Mouse (Mus musculus): ENCODE measurements around the gene 1700013G24Rik. TPM values are rescaled to one million over a fixed set of nuclear protein-coding genes. Genes with fewer than 3 reads are reported as not detected.

The 1700013G24Rik gene
- polyA plus RNA-seq, 1 experiment from 2014 or later: not detected

DNA sequence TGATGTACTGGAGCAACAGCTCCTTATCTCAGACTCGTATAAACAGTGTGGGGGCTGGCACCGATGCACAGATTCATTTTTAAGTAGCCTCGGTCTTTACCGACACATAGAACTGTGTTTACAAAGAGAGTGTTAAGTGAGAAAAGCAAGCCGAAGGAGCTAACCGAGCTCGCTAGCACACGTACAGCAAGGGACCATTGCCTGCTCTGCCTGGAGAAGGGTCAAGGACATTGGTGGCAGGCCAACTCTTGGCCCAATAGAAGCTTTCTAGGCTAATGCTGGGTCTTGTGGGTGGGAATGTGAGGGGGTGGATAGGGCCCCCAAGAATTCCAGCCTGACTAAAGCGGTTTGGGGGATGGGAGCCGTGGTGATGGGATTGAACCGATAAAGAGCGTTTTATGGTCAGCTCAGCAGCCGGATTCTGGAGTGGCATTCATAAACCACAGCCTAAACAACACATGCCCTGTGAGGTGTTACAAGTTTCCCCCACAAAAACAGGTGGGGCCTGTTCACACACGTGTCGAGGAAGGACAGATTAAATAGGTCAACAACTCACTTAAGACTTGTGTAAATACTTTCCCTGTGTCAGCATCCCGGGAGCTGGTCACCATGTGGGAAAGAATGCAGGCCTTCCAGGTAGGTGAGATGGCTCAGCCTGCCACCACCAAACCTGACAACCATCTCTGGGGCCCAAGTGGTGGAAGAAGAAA is 9.1 kb downstream of the 1700013G24Rik start:
- WGBS: 15% methylated on average over 16 of the region's 16 CpGs
- Histone ChIP-seq H3K36me3 (ENCODE audit: control insufficient read depth, insufficient read depth, low read length) (no peaks in the 10 kb centered on the region), H3K27me3 (ENCODE audit: control insufficient read depth, insufficient read depth, low read depth, low read length) (no peaks in the 10 kb centered on the region), H3K9me3 (ENCODE audit: control insufficient read depth, low read length) (no peaks in the 10 kb centered on the region), H3K4me3 (ENCODE audit: low read length) (no peak overlapping the region), H3K4me1 (replicated peaks; ENCODE audit: control insufficient read depth, insufficient read depth, low read length) (peaks cover 25% of the 10 kb centered on the region), H3K4me2 (ENCODE audit: low read depth, low read length) (no peak overlapping the region), H3K9ac (ENCODE audit: low read length) (no peak overlapping the region), H3K27ac (ENCODE audit: low read length) (peak overlapping the region; percentile 82)
- peak; percentile 87 for ATAC-seq (ENCODE audit: low read depth)

DNA sequence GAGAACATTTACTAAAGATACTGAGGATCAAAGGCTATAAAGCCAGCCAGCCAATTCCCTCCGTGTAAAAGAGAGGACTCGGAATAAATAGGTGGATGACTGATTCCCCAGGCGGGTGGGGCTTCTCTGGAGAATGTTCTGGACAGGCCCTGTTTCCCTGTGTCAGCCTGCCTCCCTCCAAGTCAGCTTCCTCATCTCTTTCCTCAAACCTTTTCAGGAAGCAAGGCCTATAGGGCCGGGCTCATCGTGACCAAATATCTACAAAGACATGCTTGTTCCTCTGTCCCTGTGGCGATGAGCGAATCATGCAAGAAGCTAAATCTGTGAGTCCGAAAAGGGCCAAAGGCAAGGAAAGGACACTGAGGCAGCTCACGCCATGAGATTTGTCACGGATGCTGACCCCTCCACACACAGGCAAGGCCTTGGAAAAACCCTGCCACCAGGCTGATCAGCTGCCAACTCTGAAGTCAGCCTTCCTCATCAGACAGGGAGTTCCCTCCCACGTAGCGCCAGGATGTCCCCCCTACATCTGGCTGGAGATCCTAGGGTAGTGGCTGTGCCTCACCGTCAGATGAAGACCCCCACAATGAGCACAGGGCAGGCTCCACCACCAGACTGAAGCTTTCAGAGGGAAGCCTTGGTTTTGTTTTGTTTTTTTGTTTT is 12.2 kb downstream of the 1700013G24Rik start:
- Histone ChIP-seq H3K36me3 (ENCODE audit: control insufficient read depth, insufficient read depth, low read length) (no peaks in the 10 kb centered on the region), H3K4me1 (replicated peaks; ENCODE audit: control insufficient read depth, insufficient read depth, low read length) (peaks cover 37% of the 10 kb centered on the region), H3K27me3 (ENCODE audit: control insufficient read depth, insufficient read depth, low read depth, low read length) (no peaks in the 10 kb centered on the region), H3K27ac (ENCODE audit: low read length) (peak overlapping the region; percentile 50), H3K4me3 (ENCODE audit: low read length) (no peak overlapping the region), H3K9ac (ENCODE audit: low read length) (no peak overlapping the region), H3K9me3 (ENCODE audit: control insufficient read depth, low read length) (no peaks in the 10 kb centered on the region), H3K4me2 (ENCODE audit: low read depth, low read length) (no peak overlapping the region)
- ATAC-seq (ENCODE audit: low read depth): no peak
- 62% methylated on average over 13 of the region's 13 CpGs for WGBS

DNA sequence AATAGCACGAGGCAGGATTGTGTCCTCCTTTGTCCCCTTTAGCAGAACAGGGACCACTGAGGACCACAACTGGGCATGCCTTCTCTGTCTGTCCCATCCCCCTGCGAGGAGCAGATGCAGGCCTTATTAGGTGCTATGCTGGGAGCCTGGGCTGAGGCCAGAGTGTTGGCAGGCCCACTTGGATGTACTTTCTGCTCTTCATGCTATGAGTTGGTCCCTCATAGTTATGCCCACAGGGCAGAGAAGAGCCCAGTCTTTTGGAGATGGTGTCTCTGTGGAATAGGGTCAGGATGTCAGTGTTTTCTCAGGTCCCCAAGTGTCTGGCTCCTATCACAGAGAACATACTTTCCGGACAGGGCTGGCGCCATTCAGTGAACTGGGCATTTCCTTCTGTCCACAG is 13.9 kb downstream of the 1700013G24Rik start:
- Histone ChIP-seq H3K36me3 (ENCODE audit: control insufficient read depth, insufficient read depth, low read length) (no peaks in the 10 kb centered on the region), H3K9ac (ENCODE audit: low read length) (0 out of 2 replicates have a peak overlapping the region, but pooled peaks have one; percentile 5), H3K9me3 (ENCODE audit: control insufficient read depth, low read length) (no peaks in the 10 kb centered on the region), H3K27me3 (ENCODE audit: control insufficient read depth, insufficient read depth, low read depth, low read length) (no peaks in the 10 kb centered on the region), H3K4me2 (ENCODE audit: low read depth, low read length) (no peak overlapping the region), H3K4me1 (replicated peaks; ENCODE audit: control insufficient read depth, insufficient read depth, low read length) (peaks cover 45% of the 10 kb centered on the region), H3K4me3 (ENCODE audit: low read length) (no peak overlapping the region), H3K27ac (ENCODE audit: low read length) (peak overlapping the region; percentile 75)
- no peak for ATAC-seq (ENCODE audit: low read depth)
- WGBS: 62% methylated on average over 4 of the region's 4 CpGs

- ATAC-seq (ENCODE audit: low read depth): no peak
- 82% methylated on average over 2 of the region's 2 CpGs for WGBS
- Histone ChIP-seq H3K9ac (ENCODE audit: low read length) (0 out of 2 replicates have a peak overlapping the region, but pooled peaks have one; percentile 1), H3K27ac (ENCODE audit: low read length) (peak overlapping the region; percentile 75), H3K4me1 (replicated peaks; ENCODE audit: control insufficient read depth, insufficient read depth, low read length) (peaks cover 44% of the 10 kb centered on the region), H3K36me3 (ENCODE audit: control insufficient read depth, insufficient read depth, low read length) (no peaks in the 10 kb centered on the region), H3K27me3 (ENCODE audit: control insufficient read depth, insufficient read depth, low read depth, low read length) (no peaks in the 10 kb centered on the region), H3K4me3 (ENCODE audit: low read length) (no peak overlapping the region), H3K4me2 (ENCODE audit: low read depth, low read length) (no peak overlapping the region), H3K9me3 (ENCODE audit: control insufficient read depth, low read length) (no peaks in the 10 kb centered on the region)
These were observed 14.4 kb downstream of the 1700013G24Rik start for GRCm38 (mm10) chr4:137467525-137467924.

DNA sequence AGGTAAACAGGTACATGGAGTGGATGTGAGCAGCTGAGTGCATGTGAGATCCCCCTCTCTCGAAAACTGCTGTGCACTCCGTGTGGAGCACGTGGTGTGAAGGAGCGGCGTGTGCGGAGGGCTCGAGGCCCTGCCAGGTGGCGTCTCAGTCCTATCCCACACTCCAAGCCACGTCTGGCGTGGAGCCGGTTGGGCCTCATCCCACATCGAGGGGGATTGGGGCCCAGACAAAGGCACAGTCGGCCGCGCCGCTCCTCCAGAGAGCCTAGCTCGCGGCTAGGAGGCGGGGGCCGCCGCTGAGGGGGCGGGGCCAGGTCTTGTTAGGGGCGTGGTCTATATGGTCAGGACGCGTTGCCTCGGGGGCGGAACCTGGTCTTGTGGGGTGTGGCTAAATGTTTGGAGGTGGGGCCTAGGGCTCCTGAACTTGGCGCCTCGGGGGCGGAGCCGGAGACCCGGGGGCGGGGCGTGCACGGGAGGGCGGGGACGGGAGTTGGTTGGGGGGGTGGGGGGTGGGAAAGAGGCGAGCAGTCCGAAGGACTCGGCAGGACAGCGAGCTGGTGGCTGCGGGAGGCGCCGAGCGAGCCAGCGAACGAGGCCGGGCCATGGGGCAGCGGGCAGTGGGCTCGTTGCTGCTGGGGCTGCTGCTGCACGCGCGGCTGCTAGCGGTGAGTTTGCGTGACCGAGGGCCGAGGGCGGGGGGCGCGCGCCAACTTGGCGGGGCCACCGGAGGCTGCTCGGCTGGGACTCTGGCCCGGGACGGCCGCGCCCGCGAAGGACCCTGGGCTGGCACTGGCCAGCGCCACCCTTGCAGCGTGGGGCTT is 15.4 kb downstream of the 1700013G24Rik start, which contains the start of gene Hspg2:
Gene Hspg2 (plus strand): TSS at position 510 of the 821 bp plus-strand sequence.
- Histone ChIP-seq H3K27ac (ENCODE audit: low read length) (peak within 1 kb of the TSS; percentile 89), H3K27me3 (ENCODE audit: control insufficient read depth, insufficient read depth, low read depth, low read length) (no peaks in the 10 kb centered on the region), H3K9ac (ENCODE audit: low read length) (peak within 1 kb of the TSS; percentile 95), H3K9me3 (ENCODE audit: control insufficient read depth, low read length) (no peaks in the 10 kb centered on the region), H3K4me1 (replicated peaks; ENCODE audit: control insufficient read depth, insufficient read depth, low read length) (peaks cover 52% of the 10 kb centered on the region), H3K36me3 (ENCODE audit: control insufficient read depth, insufficient read depth, low read length) (no peaks in the 10 kb centered on the region), H3K4me2 (ENCODE audit: low read depth, low read length) (peak within 1 kb of the TSS; percentile 90), H3K4me3 (ENCODE audit: low read length) (peak within 1 kb of the TSS; percentile 87)
- WGBS: under 1% methylated on average over 69 of the region's 72 CpGs
- peak; percentile 90 for ATAC-seq (ENCODE audit: low read depth)

DNA sequence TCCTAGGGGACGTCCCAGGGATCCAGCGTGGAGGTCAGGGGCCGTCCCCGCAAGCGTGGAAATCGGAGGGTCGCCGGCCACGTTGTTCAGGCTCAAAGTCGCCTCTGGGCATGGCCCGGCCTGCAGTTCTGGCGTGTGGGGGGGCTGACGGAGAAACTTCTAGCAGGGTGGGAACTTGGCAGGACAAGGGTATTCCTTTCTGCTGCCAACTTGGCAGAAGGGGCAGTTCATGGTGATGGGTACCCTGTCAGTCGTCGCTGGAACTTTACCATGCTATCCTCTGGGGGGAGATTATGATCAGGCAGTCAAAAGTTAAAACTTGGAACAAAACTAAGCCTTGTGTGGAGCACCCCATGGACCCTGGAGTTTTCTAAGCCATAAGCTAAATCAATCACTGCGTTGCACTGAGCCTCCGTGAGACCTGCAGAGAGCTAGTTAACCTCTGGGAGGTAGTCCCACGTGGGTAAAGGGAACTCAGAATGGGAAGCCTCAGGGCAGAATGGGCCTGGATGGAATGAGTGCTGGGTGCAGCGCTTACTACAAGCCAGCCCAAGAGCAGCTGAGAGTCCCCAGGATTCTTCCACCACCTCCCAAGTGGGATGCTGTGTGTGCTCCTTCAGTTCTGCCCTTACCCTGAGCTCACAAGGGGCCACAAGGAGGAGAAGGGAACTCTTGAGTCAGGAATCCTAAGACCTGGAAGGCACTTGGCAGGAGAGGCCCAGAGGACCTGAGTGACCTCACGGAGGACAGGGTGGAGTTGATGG is 16.2 kb downstream of the 1700013G24Rik start:
- WGBS: 2% methylated on average over 20 of the region's 20 CpGs

DNA sequence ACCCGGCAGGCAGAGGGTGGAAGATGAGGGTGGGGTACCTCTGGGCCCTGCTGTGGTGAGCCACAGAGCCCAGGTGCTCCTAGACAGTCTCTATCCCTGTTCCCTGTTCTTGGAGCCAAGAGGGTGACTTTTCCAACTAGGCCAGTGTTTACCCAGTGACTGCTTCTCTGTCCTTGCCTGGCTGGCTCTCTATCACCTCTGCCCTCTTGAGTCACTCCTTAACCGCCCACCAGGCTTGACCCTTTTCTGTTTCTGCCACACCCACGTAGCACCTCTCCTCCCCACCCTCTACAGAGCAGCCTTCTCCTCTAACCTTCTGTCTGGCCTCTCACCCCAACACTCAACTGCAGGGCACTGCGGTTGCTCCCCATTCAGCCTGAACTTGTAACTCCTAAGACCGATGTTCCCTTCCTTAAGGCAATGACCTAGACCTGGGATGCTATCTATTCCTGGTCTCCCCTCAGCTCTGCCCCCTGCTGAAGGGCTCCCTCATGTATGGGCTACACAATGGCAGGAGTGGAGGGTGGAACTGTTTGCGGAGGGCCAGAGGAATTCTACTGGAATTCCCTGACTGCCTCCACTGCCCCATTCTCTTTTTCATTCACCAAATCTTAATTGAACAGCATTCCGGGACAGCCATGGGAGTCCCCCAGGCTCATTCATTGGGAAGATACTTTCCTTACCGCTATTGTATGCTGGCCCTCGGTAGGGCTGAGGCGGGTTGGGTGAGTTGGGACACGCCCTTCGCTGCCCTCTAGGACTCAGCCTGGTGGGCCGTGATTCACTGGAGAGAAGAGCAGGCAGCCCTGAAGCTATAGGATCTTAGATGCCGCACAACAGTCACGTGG is 17.0 kb downstream of the 1700013G24Rik start:
- ATAC-seq (ENCODE audit: low read depth): peak; percentile 8; the same call in 1 of the 2 replicates

More for the DNA sequence above, 16.2 kb downstream of the 1700013G24Rik start:
- peak overlapping the region; percentile 95 for H3K9ac ChIP-seq (ENCODE audit: low read length)
- peak overlapping the region; percentile 90 for H3K4me2 ChIP-seq (ENCODE audit: low read depth, low read length)
- no peaks in the 10 kb centered on the region for H3K36me3 ChIP-seq (ENCODE audit: control insufficient read depth, insufficient read depth, low read length)
- peak overlapping the region; percentile 87 for H3K4me3 ChIP-seq (ENCODE audit: low read length)
- H3K27me3 ChIP-seq (ENCODE audit: control insufficient read depth, insufficient read depth, low read depth, low read length): no peaks in the 10 kb centered on the region
- peaks cover 60% of the 10 kb centered on the region for H3K4me1 ChIP-seq (replicated peaks; ENCODE audit: control insufficient read depth, insufficient read depth, low read length)
- H3K9me3 ChIP-seq (ENCODE audit: control insufficient read depth, low read length): no peaks in the 10 kb centered on the region
- H3K27ac ChIP-seq (ENCODE audit: low read length): peak overlapping the region; percentile 89
- ATAC-seq (ENCODE audit: low read depth): peak; percentile 5

More for the DNA sequence above, 17.0 kb downstream of the 1700013G24Rik start:
- Histone ChIP-seq H3K4me2 (ENCODE audit: low read depth, low read length) (peak overlapping the region; percentile 90), H3K36me3 (ENCODE audit: control insufficient read depth, insufficient read depth, low read length) (no peaks in the 10 kb centered on the region), H3K27ac (ENCODE audit: low read length) (peak overlapping the region; percentile 89), H3K9me3 (ENCODE audit: control insufficient read depth, low read length) (no peaks in the 10 kb centered on the region), H3K27me3 (ENCODE audit: control insufficient read depth, insufficient read depth, low read depth, low read length) (no peaks in the 10 kb centered on the region), H3K9ac (ENCODE audit: low read length) (peak overlapping the region; percentile 95), H3K4me3 (ENCODE audit: low read length) (peak overlapping the region; percentile 87), H3K4me1 (replicated peaks; ENCODE audit: control insufficient read depth, insufficient read depth, low read length) (peaks cover 68% of the 10 kb centered on the region)
- WGBS: 41% methylated on average over 15 of the region's 15 CpGs
